Mouse (Mus musculus) thymus, postnatal 0 days (tissue): Measurements from ENCODE around the gene N4bp1. TPM values are rescaled to one million over a fixed set of nuclear protein-coding genes. Genes with fewer than 3 reads are reported as not detected.

Source experiments
- DNase-seq: peaks from one replicate; pipeline ENCODE4 v3.0.0-alpha.2; 2015; ENCODE audit warnings: low spot score
- polyA plus RNA-seq: library from polyadenylated mRNA; unstranded; fragments of >200 nt; fragmentation: Nextera tagmentation; extraction: Ambion mirVana; gene quantifications from 2 replicates; pipeline ENCODE4 v1.2.1, GENCODE M21; 2015

The N4bp1 gene
- polyA plus RNA-seq, 1 experiment from 2014 or later = 5.7 TPM

DNA sequence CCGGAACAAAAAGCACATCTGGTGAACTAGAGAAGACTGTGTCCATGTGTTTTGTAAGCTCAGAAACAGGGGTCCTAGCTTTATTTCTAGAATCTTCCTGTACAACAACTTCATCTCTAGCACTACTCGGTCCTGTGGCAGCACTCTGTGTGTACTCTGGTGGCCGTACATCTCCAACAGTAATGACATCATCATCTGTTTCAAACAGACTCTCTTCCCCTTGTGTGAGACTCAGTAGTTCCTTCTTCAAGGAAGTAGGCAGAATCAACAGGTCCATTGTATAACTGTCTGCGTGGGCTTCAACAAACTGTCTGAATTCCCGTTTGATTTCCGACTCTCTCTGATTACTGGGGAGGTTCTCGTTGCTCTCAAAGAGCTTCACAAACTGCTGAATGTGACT lies 23.5 kb downstream of the N4bp1 start:
- DNase-seq = no peak

DNA sequence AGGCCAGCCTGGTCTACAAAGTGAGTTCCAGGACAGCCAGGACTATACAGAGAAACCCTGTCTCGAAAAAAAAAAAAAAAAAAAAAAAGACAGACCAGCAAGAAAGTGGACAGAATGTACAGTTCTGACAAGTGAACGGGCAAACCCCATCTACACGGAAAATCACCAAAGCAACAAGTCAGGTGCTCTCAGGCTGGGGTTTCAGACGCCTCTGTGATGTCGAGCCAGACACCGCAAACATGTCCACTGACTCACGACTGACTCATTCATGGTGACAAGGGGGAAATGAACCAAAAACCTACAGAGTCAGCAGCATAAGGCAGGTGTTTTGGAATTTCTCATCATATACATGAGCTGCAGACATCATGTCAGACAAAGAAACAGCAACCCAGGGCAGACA lies 28.8 kb downstream of the N4bp1 start:
- no peak for DNase-seq

DNA sequence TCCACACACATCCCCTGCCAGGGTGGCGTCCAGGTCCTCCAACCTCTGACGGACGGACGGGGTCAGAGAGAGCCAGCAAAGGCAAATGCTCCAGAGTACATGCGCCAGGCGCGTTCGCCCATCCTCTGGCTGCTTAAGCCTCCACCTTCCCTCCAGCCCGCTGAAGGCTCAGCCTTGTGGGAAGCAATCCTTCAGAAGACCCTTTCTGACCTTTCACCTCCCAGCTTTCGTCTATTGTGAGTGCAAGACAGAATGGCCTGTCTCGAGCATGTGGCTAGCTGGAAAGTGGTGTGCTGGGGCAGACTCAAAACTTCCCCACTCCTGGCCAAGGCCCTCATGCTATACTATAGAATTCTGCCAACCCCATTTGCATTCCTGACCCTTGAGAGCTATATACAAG lies 30.4 kb downstream of the N4bp1 start:
- no peak for DNase-seq

DNA sequence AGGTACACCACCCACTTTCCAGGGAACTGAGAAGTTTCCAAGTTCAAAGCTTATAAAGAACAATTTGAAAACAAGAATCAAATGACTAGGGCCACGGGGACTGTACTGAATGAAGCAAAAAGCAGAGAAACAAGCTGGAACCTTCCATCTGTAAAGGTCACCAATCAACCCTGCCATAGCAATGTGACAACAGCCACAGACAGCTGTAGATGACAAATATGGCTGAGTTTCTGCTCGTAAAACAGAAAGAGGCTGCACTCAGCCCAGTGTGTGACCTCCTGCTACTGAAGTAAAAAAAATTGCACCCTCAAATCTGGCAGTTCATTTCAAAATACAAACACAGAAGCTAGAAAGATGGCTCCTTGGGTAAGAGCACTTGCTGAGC lies 31.1 kb downstream of the N4bp1 start:
- DNase-seq = no peak

DNA sequence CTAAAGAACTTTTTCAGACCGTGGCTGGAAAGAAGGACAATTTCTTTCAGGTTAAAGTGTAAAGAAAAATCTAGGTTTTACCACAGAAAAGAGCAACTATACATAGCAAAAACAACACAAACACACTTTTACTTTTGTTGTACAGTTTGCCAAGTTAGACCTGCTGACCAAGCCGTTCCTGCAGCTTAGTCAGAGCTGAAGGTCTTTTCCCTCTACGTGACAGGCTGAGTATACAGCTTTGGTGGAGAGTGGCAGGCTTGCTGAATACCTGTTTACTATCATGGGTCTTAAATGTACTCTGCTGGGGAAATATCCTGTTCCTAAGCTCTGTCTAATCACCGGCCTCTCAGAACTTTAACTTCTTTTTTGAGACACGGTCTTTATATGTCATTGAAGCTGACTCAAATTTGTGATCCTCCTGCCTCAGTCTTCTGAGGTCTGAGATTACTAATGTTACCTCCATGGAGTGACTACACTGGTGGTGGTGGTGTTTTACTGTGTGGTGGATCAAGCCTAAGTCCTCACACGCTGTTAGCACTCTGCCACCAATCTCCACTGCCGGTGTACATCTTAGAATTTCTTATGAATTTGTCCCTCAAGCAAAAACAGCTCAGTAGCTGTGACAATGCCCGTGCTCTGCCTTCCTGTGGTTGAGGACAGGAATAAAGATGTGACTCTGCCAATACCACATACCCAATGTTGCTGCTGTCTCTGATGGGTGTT lies 31.6 kb downstream of the N4bp1 start:
- no peak for DNase-seq

DNA sequence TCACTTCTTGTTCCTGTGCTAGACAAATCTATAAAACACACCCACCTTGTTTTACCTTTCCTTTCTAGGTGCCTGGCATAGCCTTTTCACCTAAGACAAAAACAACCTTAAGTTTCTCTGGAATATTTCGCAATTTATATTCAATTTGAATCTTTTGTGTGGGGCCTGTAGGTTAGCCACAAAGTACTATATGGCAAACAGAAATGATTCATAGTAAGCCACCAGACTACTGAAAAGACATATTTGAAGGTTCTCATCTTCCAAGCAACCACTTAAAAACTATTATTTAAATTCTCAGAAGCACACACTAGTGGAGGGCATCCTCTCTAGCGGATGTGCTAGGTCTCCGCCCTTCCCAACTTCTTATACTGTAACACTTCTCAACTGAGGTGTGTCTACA lies 32.6 kb downstream of the N4bp1 start:
- no peak for DNase-seq

DNA sequence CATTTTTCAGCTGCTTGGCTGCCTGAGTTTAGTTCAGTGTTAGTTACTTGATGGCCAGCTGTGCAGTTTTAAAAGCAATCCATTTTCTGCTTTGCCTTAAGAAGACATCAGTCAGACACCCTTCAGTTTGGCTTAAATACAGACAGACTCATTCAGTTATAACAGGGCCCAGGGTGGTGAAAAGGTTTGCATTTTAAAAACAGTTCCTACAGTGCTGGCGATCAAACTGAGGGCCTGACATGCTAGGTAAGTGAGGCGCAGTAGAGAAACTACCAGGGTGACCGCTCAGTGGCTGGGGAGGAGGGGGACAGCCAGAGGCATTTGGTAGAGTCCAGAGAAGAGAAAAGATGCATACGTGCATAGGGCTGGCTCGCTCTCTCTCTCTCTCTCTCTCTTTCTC lies 36.2 kb downstream of the N4bp1 start:
- DNase-seq = no peak

DNA sequence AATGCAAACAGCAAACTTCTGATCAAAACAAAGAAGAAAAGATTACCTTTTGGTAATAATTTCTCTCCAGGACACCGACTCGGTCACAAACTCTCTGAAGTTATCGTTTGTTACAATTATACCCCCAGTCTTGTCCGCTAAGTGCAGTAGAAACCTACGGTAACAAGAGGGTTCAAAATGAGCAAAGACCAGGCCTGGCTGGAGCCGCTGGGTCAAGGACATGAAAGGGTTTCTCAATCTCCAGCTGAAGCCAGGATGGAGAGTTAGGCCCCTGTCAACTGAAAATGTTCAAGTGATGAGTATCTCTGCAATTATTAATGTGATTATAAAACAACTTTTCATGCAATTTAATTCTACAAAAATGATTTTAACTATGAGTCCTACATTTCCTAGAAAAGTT lies 36.7 kb downstream of the N4bp1 start:
- DNase-seq = no peak

DNA sequence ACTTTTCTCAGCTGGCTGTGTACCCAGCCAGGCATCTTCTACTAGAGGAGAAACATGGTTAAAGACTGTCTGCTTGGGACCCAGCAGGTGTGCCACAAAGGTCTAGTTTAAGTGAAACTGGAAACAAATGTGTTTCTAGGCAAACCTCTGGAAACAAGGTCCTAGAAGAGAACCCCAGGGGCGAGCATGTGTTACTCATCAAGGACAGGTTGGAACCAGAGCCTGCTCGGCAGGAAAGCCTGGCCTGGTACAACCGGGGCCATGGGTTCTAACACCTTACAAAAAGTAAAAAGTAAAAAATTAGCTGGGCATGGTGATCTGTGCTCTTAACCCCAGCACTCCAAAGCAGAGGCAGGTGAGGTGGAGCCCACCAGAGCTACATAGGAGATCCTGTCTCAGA lies 38.0 kb downstream of the N4bp1 start:
- DNase-seq = no peak

DNA sequence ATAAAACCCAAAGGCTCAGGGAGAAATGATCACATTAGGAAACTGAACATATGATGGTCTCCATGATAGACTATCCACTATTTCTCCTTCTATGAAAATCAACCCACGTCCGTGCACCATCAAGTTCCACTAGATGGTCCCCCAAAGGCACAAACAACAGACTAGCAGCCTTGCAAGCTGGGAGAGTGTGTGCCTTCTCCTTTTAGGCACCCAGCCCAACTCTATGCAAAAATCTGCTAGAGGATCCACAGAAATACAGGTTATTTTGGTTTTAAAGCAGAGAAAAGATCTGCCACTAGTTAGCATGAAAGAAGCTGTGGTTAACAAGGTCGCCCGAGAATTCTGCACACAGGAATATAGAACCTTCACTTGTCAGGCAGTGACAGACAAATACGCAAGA lies 39.2 kb downstream of the N4bp1 start:
- no peak for DNase-seq

DNA sequence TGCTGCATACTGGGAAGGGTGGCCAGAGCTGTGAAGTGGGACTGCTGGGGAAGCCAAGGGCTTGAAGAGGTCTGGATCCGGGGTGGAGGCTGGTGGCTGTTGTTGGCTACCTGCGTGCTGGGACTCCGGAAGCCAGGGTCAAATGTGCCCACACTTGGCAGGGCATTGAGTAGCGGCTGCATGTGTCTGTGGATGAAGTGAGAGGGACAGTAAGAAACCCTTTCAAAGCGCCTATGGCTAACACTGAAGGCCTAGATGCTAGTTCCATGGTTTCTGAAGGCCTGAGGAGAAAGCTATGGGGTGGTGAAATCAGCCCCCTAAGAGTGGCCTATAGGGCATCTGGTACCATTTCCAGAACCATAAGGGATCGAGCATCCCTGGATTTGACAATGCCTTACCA lies 40.2 kb downstream of the N4bp1 start:
- no peak for DNase-seq

DNA sequence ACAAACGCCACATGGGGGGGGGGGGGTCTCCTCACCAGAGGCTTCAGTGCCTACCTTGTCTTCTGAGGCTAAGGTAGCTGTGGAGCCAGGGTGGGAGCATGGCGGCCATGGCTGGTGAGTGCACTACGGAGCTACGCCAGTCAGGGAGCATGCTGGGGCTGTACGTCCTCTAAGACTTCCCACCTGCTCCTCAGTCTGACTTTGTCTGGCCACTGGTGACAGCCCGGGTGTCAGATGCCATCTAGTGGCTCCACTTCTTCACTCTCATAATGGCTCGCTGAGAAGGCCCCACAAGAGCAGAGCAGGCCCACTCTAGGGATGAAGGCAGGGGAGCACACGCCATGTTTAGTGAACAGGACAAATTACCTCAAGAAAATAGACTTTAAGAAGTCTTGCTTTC lies 41.2 kb downstream of the N4bp1 start:
- peak; percentile 34 for DNase-seq

DNA sequence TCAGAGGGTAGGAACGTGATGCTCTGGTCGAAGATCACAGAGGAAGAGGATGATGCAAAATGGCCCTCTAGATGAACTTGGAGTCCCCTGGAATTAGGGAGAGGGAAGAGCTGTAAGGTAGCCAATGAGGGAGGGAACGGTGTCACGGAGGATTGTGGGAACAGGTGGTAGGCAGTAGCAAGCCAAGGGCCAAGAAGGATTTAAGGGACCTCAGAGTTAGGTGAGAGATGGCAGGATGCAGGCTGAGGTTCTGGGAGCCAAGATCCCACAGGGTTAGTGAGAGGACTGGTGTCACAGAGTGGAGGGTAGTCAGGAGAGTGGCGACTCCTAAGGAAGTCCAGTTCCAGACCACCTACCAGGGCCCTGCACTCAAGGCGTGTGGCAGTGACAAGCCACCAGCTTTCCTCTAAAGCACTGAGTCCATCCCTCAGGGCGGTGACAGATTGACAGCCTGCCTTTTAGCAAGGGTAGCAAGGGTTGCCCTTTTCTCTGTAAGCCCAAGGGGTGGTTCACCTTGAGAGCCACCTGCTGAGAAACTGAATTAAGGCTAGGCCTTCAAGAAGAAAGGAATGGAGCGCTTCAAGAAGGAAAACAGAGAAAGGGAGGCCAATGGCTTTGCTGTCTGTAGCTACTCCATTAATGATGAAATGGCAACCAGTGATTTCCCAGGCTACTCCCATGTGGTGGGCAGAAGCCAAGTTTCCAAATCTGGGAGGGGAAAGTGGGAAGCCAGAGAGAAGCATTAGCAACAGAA lies 43.3 kb downstream of the N4bp1 start:
- no peak for DNase-seq

DNA sequence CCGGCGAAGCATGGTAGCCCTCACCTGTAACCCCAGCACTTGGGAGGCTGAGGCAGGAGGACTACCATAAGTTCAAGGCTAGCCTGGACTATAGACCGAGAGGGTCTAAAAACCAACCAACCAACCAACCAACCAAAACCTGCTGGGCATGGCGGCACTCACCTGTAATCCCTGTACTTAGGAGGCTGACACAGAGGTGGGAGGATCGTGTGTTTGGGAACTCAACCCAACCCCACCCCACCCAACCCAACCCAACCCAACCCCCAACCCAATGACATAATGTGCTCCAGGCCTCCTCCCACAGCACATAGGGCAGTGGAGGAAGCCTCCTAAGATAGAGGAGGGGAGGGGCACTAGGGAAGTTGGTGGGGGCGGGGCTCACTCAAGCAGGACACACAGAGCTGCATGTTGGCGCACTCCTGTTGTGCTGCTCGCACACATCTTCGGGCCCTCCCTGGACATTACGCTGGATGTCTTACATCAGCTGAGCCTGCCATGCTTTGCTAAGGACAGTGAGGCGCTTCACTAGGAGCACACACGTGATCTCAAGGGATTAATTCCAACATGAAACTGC lies 44.9 kb downstream of the N4bp1 start:
- DNase-seq = no peak

DNA sequence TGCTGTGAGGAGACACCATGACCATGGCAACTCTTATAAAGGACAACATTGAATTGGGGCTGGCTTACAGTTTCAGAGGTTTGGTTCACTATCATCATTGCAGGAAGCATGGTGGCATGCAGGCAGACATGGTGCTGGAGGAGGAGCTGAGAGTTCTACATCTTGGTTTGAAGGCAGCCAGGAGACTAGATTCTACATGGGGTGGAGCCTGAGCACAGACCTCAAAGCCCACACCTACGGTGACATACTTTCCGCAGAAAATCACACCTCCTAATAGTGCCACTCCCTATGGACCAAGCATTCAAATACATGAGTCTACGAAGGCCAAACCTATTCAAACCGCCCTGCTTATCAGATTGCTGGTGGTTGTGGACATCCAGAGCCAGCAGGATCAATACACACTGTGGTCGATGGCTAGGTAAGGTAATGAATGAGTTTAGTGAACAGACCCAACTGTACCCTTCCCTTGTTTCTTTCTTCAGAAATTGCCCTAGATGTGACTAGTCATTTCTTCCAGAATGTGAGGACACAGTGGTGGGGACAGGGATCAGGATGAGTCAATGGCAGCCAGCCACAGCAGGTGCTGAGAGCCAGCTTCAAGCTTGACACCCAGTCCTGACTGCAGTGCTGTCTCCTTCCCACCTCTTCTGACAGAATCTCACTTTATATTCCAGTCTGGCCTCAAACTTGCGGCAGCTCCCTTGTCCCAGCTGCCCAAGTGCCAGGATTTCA lies 46.2 kb downstream of the N4bp1 start:
- DNase-seq = no peak

DNA sequence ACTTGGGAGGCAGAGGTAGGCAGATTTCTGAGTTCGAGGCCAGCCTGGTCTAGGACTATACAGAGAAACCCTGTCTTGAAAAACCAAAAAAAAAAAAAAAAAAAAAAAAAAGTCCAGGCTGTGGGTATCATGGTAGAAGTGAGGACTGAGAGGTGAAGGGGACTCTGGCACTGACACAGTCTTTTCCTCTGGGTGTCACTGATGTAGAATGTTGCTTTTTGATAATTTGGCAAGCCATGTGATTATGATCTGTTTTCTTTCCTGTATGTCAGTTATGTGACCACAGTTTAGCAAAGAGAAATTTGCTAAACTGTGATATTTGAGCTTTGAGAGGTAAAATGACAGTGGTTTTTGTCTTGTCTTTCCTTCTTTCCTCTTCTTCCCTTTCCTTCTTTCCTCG lies 47.8 kb downstream of the N4bp1 start:
- DNase-seq = no peak

DNA sequence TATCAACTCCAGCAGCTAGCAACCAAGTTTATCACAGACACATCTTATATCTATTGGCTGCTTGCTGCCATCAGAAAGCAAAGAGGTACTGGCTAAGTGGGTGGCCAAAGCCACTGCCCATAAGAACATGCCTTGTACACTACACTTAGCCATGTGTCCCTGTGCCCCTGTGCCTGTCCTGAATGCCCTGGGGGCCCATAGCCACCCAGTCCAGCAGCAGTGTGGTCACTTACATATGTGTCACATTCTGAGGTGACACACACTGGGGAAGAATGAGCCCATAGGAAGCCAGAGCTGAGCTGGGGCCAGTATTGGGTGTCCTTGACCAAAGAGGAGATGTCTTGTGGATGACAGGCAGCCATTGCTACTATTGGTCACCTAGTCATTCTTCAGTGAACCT lies 49.2 kb downstream of the N4bp1 start:
- DNase-seq = no peak

DNA sequence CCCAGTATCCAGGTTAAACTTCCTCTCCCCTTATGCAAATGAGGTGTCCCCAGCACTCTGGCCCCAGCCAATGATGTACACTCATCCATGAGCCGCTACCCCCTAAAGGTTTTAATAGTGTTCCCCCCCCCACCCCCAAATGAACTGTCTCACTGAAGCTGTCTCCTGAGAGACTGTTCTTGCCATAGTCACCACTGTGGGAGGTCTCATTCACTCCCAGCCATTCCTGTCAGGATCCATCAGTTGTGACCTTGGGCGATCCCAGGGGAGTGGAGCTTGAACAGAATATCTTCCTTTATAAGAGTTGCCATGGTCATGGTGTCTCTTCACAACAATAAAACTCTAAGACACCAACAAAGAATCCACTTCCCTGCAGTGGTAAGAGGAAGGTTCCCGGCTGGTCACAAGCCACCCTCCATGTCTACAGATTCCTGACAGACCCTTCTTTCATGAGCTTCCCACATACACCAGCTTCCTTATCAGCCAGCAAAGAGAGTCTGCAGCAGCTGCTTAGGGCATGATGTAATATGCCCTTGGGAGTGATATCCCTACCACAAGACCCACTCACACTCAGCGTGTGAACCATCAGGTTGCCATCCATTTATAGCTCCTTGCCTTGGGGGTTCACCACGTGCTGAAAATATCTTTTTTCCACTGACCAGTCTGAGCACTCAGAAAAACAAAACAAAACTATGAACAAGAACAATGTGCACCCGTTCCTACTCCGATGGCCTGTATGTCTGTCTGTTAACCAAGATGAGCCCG lies 50.4 kb downstream of the N4bp1 start:
- DNase-seq = no peak

DNA sequence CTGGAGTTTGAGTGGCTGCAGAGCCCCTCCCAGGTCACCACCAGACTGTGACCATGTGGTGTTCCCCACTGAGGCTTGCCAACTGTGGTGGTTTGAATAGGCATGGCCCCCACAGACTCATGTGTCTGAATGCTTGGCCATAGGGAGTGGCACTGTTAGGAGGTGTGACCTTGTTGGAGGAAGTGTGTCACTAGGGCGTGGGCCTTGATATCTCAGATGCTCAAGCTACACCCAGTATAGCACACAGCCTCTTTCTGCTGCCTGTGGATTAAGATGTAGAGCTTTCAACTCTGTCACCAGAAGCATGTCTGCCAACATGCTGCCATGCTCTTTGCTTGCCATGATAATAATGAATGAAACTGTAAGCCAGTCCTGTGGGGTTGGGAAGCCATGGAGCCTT lies 51.1 kb downstream of the N4bp1 start:
- no peak for DNase-seq

DNA sequence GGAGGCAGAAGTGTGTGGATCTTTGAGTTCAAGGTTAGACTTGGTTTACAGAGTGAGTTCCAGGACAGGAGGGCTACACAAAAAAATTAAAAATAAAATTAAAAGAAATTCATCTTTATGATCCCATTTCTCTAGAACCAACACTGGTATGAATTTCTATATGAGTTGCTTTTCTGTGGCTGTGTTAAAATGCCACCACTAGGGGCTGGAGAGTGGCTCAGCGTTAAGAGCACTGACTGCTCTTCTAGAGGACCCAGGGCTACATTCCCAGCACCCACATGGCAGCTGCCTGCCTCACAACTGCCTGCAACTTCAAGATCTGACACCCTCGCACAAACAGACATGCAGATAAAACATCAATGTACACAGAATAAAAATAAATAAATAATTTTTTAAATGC lies 56.1 kb downstream of the N4bp1 start:
- DNase-seq = no peak

DNA sequence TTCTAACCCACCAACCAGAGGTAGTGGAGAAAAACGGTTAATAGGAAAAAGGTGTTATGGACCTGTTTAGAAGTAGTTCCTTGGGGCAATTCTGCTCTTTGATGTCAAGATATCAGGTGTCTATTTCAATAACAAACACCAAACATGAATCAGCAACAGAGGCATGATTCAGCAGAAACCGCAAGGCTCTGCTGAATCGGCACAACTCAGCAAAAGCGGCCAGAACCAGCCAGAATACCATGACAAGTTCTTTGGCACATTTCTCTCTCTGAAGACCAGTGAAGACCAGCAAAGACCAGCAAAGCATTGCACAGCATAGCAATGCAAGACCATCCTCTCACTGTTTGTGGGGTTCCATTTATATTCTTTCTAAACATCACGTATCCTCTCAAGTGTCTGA lies 57.9 kb downstream of the N4bp1 start:
- DNase-seq = no peak
